Mouse (Mus musculus) common myeloid progenitor, adult 5-6 weeks (primary cell): ENCODE data around the gene Plcb1. TPM values are rescaled to one million over a fixed set of nuclear protein-coding genes. Genes with fewer than 3 reads are reported as not detected.

Experiments used
- ATAC-seq: replicated peaks from 2 replicates; pipeline ENCODE4 v1.8.0; 2016; ENCODE audit warnings: low read depth, mild to moderate bottlenecking, moderate TSS enrichment, inconsistent platforms; ENCODE audit not compliant: poor library complexity, severe bottlenecking
- total RNA-seq: library from RNA; stranded (forward); fragments of 200-1000, 187-1606 nt; gene quantifications from 2 replicates; pipeline ENCODE4 v1.2.3, GENCODE M21; 2017

The Plcb1 gene
- 2.2 and 3.8 TPM in 2 replicates for total RNA-seq

GRCm38 (mm10) chr2:134785970-134786855 lies at the start of gene Plcb1:
Gene Plcb1, plus strand, starts transcription at chr2:134786067.
- ATAC-seq = peak; percentile 95

GRCm38 (mm10) chr2:134755537-134755936 lies 30.3 kb upstream of the Plcb1 start:
- ATAC-seq = peak; percentile 44

DNA sequence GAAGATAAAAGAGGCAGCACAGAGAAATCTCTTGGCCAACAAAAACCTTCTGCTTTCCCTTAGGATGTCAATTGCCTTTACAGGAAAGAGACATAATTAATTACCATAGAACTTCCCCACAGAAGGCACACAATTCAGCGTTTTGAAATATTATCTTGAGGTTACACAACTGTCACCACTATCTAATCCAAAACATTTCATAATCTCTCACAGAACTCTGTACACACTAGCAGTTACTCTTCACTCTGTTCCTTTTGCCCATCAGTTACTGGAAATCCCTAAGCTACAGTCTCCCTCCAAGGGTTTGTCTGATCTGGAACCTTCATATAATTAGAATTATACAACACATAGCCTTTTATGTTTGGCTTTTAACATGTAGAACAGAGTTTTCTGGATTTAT lies 29.8 kb upstream of the Plcb1 start:
- peak; percentile 94 for ATAC-seq

DNA sequence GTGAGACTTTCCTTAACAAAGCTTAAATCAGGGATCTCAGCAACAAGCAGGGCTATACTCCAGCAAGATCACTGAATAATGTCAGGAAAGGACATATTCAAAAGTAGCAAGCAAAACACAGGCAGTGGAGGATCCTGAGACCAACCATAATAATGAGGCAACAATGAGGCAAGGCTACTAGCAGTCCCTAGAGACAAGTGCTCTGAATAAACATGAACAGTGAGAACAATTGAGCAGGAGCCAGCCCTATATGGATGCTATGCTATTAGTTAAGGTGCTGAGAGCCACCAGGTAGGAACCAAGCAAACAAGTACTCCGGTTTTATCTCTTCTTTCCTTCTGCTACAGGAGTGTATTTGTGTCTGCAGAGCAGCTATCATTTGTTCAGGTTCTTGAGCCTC lies 24.8 kb upstream of the Plcb1 start:
- ATAC-seq = no peak

- 0 out of 2 replicates have a peak, but pooled peaks have one; percentile 25 for ATAC-seq
These were observed 22.4 kb upstream of the Plcb1 start for GRCm38 (mm10) chr2:134763406-134763990.

DNA sequence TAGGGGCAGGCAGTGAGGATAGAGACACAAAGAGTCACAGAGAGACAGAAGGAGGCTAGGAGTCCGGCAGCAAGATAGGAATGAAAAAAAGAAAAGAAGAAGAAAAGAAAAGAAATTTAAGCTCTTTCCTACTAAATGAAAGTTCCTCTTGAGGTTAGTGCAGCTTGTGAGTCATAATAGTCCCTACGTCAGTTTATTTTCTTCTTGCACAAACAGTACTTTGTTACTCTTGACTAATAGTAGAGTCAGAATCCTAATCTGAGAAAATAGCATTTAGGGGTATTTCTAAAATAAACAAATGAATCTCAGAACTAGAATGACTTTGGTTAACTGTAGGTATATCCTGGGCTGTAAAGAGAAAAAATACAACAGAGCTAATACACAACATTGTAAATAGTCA lies 21.4 kb upstream of the Plcb1 start:
- no peak for ATAC-seq

GRCm38 (mm10) chr2:134779826-134780225 lies 6.0 kb upstream of the Plcb1 start:
- no peak for ATAC-seq

GRCm38 (mm10) chr2:134780316-134780715 lies 5.6 kb upstream of the Plcb1 start:
- ATAC-seq = no peak

DNA sequence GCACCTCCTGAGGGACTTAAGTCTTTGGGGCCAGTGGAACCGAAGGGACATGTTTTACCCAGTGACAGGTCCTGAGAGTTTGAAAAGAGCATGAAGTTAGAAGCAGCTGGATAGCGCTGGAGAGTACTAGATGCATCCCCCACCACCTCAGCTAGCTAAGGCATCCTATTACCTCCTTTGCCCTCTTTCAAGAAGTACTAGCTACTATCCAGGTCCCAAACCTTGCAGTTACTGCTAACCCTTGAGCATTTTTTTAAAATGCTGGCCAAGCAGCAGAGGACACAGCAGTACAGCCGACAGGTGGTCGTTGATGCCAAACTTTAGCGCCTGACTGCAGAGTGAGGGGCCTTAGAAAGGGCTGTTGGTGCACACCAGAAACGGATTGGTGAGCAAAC lies 986 bp downstream of the Plcb1 start:
- no peak for ATAC-seq

DNA sequence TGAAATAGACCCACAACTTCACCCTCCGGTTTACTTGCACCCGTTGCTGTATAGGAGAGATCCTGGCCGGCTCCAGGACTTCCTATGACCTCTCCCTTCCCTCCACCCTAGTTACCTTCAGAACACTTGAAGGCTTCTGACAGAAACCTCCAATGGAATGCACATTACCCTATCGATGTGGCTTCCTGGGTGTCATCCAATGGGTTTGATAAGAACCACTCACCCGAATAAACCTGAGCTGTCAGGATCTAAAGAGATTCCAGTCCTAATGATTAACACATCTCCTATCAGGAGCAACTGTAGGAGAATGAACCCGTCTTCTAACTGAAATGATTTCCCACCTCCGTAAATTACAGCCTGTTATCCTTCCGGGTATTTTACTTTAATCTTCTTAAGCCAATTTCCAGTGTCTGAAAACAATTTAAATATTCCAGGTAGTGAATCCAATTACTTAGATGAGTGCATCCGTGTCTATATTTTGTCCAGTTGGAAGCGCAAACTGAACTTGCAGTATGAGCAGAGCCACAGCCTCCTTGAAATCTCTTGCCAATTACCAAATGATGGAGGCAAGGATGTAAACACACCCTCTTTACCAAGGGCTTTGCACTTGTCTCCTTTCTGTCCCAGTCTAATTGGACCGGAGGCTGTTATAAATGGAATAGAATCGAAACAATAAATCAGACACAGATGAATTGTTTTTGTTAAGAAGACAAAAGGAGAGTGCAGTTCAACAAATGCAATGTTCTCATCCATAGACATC lies 1.6 kb downstream of the Plcb1 start:
- ATAC-seq = no peak

- no peak for ATAC-seq
These were observed 7.1 kb downstream of the Plcb1 start for GRCm38 (mm10) chr2:134792926-134793325.

DNA sequence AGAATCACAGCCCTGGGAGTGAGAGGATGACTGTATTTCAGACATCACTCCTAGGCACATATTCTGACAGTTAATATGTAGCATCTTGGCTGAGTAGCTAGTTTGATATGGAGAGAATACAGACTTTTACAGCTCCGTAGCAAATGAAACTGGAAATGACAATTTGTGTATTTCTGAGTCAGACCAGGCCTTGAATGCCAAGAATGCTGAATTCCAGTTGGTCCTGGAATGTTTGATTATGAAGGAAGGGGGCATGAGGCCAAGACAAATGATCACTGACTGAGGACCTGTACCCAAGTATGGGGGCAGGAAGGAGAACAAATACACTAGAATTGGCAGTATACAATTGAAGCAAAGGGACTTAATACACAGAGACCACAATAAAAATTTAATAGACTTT lies 14.4 kb downstream of the Plcb1 start:
- ATAC-seq = no peak

GRCm38 (mm10) chr2:134816383-134816782 lies 30.5 kb downstream of the Plcb1 start:
- no peak for ATAC-seq

DNA sequence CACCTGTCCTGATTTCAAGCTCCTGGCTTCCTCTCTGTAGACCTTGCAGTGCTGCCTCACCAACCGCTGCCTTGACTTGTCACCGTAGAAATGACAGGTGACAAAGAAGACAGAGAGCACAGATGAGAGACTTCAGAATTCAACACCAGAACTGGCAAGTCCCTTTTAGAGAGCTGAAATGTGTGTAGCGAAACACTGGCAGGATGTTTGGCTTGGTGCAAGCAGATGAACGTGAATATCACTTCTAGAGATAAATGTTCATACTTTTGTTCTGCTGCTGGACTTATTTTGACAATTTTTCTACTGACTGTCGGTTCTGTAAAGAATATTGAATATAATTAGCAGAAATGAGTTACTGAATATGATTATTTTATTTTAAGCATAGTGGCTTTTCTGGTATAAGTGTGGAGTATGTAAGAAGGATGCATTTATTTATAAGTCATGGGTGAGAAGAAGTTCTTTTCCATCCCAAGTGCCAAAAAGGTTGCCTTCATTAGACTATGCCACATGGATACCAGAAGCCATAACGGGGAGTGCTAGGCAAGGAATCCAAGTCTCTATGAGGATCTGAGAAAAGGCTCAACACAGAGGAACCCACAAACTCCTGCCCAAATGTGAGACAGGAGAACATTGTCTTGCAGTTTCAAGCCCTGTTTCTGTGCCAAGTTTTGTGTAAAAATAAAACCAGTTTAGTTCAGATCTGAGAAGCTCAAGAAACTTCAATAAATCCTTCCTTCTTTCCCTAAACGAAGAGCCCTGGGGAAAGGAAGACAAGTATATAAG lies 31.4 kb downstream of the Plcb1 start:
- no peak for ATAC-seq

GRCm38 (mm10) chr2:134821176-134821575 lies 35.3 kb downstream of the Plcb1 start:
- no peak for ATAC-seq

GRCm38 (mm10) chr2:134825645-134826044 lies 39.8 kb downstream of the Plcb1 start:
- no peak for ATAC-seq

GRCm38 (mm10) chr2:134826111-134827005 lies 40.5 kb downstream of the Plcb1 start:
- ATAC-seq = no peak

DNA sequence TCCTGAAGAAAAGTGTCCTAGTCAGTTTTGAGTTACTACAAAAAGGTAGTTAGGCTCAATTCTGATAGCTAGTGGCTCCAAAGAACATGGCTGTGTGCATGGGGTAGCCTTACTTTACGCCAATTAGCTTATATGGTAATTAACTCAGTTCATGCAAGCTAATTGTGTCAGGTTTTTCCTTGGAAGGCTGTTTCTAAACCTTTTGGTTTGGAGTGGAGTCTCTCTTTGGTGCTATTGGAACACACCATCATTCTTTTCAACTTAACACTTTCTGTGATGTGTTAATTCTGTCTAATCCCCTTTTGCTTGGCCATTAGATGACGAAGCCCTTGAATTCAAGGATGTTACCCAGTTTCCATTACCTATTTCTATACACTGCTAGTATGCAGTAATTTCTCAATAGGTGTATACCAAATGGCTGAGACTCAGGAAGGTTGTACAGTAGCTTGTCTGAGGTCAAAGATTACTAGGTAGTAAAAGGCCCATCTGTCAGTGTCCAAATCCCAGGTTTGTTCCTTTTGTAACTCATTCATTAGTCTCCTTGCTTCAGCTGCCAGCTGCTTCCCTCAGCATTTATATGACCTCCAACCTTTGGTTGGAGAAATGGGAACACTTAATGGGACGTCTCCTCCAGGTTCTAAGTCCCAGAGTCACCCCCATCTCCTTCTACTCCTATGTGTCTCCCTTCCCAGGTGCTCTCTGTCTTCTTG lies 42.1 kb downstream of the Plcb1 start:
- no peak for ATAC-seq

- ATAC-seq = no peak
These were observed 46.0 kb downstream of the Plcb1 start for GRCm38 (mm10) chr2:134831861-134832260.
